Mouse (Mus musculus): ENCODE data around the gene Kcnj6.
A peak's percentile ranks its signal among the peaks of the same experiment; 100 is the strongest.

Kcnj6 gene

GRCm38 (mm10) chr16:94782110-94782946, 215.2 kb downstream of the Kcnj6 start:
- DNase-seq (ENCODE audit: low read depth, low spot score), result no peak

GRCm38 (mm10) chr16:94773928-94774327, 223.6 kb downstream of the Kcnj6 start:
- DNase-seq (ENCODE audit: low read depth, low spot score), result no peak

GRCm38 (mm10) chr16:94767606-94768005, 229.9 kb downstream of the Kcnj6 start:
- DNase-seq (ENCODE audit: low read depth, low spot score), result no peak

- DNase-seq (ENCODE audit: low read depth, low spot score), result no peak
These were observed 232.4 kb downstream of the Kcnj6 start for GRCm38 (mm10) chr16:94765129-94765528.

- peak; percentile 16 for DNase-seq (ENCODE audit: low read depth, low spot score)
These were observed 236.8 kb downstream of the Kcnj6 start for GRCm38 (mm10) chr16:94760732-94761131.

- DNase-seq (ENCODE audit: low read depth, low spot score), result no peak
These were observed 237.7 kb downstream of the Kcnj6 start for GRCm38 (mm10) chr16:94759761-94760160.

GRCm38 (mm10) chr16:94758606-94759005, 238.9 kb downstream of the Kcnj6 start:
- DNase-seq (ENCODE audit: low read depth, low spot score), result no peak

- no peak for DNase-seq (ENCODE audit: low read depth, low spot score)
These were observed 241.1 kb downstream of the Kcnj6 start for GRCm38 (mm10) chr16:94756352-94756751.

- no peak for DNase-seq (ENCODE audit: low read depth, low spot score)
These were observed 244.0 kb downstream of the Kcnj6 start for GRCm38 (mm10) chr16:94753453-94753852.

- DNase-seq (ENCODE audit: low read depth, low spot score), result no peak
These were observed 244.7 kb downstream of the Kcnj6 start for GRCm38 (mm10) chr16:94752781-94753180.

- no peak for DNase-seq (ENCODE audit: low read depth, low spot score)
These were observed 252.5 kb downstream of the Kcnj6 start for GRCm38 (mm10) chr16:94745016-94745415.

GRCm38 (mm10) chr16:94743853-94744501, 253.5 kb downstream of the Kcnj6 start:
- DNase-seq (ENCODE audit: low read depth, low spot score), result no peak

GRCm38 (mm10) chr16:94737359-94737687, 260.2 kb downstream of the Kcnj6 start:
- no peak for DNase-seq (ENCODE audit: low read depth, low spot score)

- no peak for DNase-seq (ENCODE audit: low read depth, low spot score)
These were observed 260.8 kb downstream of the Kcnj6 start for GRCm38 (mm10) chr16:94736462-94737358.

GRCm38 (mm10) chr16:94735472-94735871, 262.0 kb downstream of the Kcnj6 start:
- no peak for DNase-seq (ENCODE audit: low read depth, low spot score)

- DNase-seq (ENCODE audit: low read depth, low spot score), result no peak
These were observed 266.5 kb downstream of the Kcnj6 start for GRCm38 (mm10) chr16:94731027-94731426.

- DNase-seq (ENCODE audit: low read depth, low spot score), result no peak
These were observed 268.3 kb downstream of the Kcnj6 start for GRCm38 (mm10) chr16:94729236-94729635.

GRCm38 (mm10) chr16:94724747-94725211, 272.7 kb downstream of the Kcnj6 start:
- no peak for DNase-seq (ENCODE audit: low read depth, low spot score)

- no peak for DNase-seq (ENCODE audit: low read depth, low spot score)
These were observed 273.4 kb downstream of the Kcnj6 start for GRCm38 (mm10) chr16:94724061-94724596.

GRCm38 (mm10) chr16:94722936-94723335, 274.6 kb downstream of the Kcnj6 start:
- no peak for DNase-seq (ENCODE audit: low read depth, low spot score)

- DNase-seq (ENCODE audit: low read depth, low spot score), result no peak
These were observed 275.9 kb downstream of the Kcnj6 start for GRCm38 (mm10) chr16:94721549-94722006.
